Mouse (Mus musculus): ENCODE data around the gene Gtf2ird1.

DNA sequence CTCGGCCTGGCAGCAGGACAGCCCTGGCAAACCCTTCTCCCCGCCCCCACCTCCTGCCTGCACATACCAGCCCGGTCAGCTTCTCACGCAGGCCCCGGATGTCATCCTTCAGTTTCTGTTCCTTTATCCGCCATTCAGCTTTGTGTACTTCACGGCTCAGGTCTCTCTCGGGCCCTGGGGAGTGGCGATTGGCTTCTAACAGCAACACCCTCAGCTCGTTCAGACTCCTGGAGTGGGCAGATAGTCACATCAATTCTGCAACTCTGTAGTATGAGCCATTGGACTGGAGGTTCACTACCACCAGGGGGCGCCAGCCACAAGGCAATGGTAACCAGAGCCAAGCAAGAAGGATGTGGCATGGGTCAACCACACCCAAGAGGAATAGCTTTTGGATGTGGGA lies 37.6 kb upstream of the Gtf2ird1 start:
- TF ChIP-seq POLR2A (IDR thresholded peaks at IDR 0.05; ENCODE audit: insufficient read depth, low read depth, low read length) (no peak), CTCF (IDR thresholded peaks at IDR 0.05) (peak; percentile 96), EP300 (IDR thresholded peaks at IDR 0.05; ENCODE audit: insufficient read depth, low read depth, low read length) (peak; percentile 75; the same call in 1 of the 2 replicates)

Measured in heart, adult 2 months (tissue).